Mouse (Mus musculus): Measurements from ENCODE around the gene Inpp5d. TPM values are rescaled to one million over a fixed set of nuclear protein-coding genes. Genes with fewer than 3 reads are reported as not detected.

The Inpp5d gene
- polyA plus RNA-seq, 1 experiment from 2014 or later, result 13.6 TPM

GRCm38 (mm10) chr1:87711938-87712613 lies 92.0 kb downstream of the Inpp5d start:
- H3K9me3 ChIP-seq (ENCODE audit: low read length), result no peaks in the 10 kb centered on the region
- no peaks in the 10 kb centered on the region for H3K36me3 ChIP-seq (ENCODE audit: insufficient read depth, low read length)
- H3K27ac ChIP-seq (ENCODE audit: low read length), result no peak overlapping the region
- DNase-seq (ENCODE audit: low spot score) (no peak), ATAC-seq (no peak)
- H3K4me2 ChIP-seq (replicated peaks; ENCODE audit: low read depth, low read length), result no peak overlapping the region
- no peak overlapping the region for H3K9ac ChIP-seq (replicated peaks; ENCODE audit: low read depth)
- WGBS, result 80% methylated on average over 10 of the region's 10 CpGs
- TF ChIP-seq EP300 (IDR thresholded peaks at IDR 0.05) (no peak), CTCF (IDR thresholded peaks at IDR 0.05) (no peak)
- H3K4me3 ChIP-seq (ENCODE audit: low read depth, low read length), result no peak overlapping the region
- no peaks in the 10 kb centered on the region for H3K4me1 ChIP-seq (ENCODE audit: insufficient read depth, low read depth, low read length)
- no peaks in the 10 kb centered on the region for H3K27me3 ChIP-seq (replicated peaks; ENCODE audit: insufficient read depth, low read length)

- H3K4me1 ChIP-seq (ENCODE audit: insufficient read depth, low read depth, low read length), result no peaks in the 10 kb centered on the region
- TF ChIP-seq CTCF (IDR thresholded peaks at IDR 0.05), result no peak
- no peak for TF ChIP-seq EP300 (IDR thresholded peaks at IDR 0.05)
- 72% methylated on average over 1 of the region's 1 CpGs for WGBS
- no peak overlapping the region for H3K9ac ChIP-seq (replicated peaks; ENCODE audit: low read depth)
- H3K4me3 ChIP-seq (ENCODE audit: low read depth, low read length), result no peak overlapping the region
- ATAC-seq (no peak), DNase-seq (ENCODE audit: low spot score) (no peak)
- no peaks in the 10 kb centered on the region for H3K36me3 ChIP-seq (ENCODE audit: insufficient read depth, low read length)
- no peaks in the 10 kb centered on the region for H3K27me3 ChIP-seq (replicated peaks; ENCODE audit: insufficient read depth, low read length)
- H3K27ac ChIP-seq (ENCODE audit: low read length), result no peak overlapping the region
- H3K9me3 ChIP-seq (ENCODE audit: low read length), result no peaks in the 10 kb centered on the region
- H3K4me2 ChIP-seq (replicated peaks; ENCODE audit: low read depth, low read length), result no peak overlapping the region
These were observed 92.5 kb downstream of the Inpp5d start for GRCm38 (mm10) chr1:87712614-87712971.

- TF ChIP-seq CTCF (IDR thresholded peaks at IDR 0.05) (peak; percentile 77), EP300 (IDR thresholded peaks at IDR 0.05) (no peak)
These were observed 101.3 kb downstream of the Inpp5d start for GRCm38 (mm10) chr1:87721382-87721781.

GRCm38 (mm10) chr1:87722081-87722480 lies 102.0 kb downstream of the Inpp5d start:
- Histone ChIP-seq H3K4me1 (ENCODE audit: insufficient read depth, low read depth, low read length) (no peaks in the 10 kb centered on the region), H3K9ac (replicated peaks; ENCODE audit: low read depth) (no peak overlapping the region), H3K27ac (ENCODE audit: low read length) (no peak overlapping the region), H3K9me3 (ENCODE audit: low read length) (no peaks in the 10 kb centered on the region), H3K27me3 (replicated peaks; ENCODE audit: insufficient read depth, low read length) (no peaks in the 10 kb centered on the region), H3K36me3 (ENCODE audit: insufficient read depth, low read length) (no peaks in the 10 kb centered on the region), H3K4me2 (replicated peaks; ENCODE audit: low read depth, low read length) (no peak overlapping the region), H3K4me3 (ENCODE audit: low read depth, low read length) (no peak overlapping the region)
- TF ChIP-seq CTCF (IDR thresholded peaks at IDR 0.05) (no peak), EP300 (IDR thresholded peaks at IDR 0.05) (no peak)
- 37% methylated on average over 2 of the region's 2 CpGs for WGBS
- no peak for DNase-seq (ENCODE audit: low spot score)
- no peak for ATAC-seq

More at GRCm38 (mm10) chr1:87721382-87721781, 101.3 kb downstream of the Inpp5d start:
- no peak overlapping the region for H3K9ac ChIP-seq (replicated peaks; ENCODE audit: low read depth)
- H3K27ac ChIP-seq (ENCODE audit: low read length), result no peak overlapping the region
- no peaks in the 10 kb centered on the region for H3K36me3 ChIP-seq (ENCODE audit: insufficient read depth, low read length)
- no peak overlapping the region for H3K4me2 ChIP-seq (replicated peaks; ENCODE audit: low read depth, low read length)
- no peaks in the 10 kb centered on the region for H3K9me3 ChIP-seq (ENCODE audit: low read length)
- no peaks in the 10 kb centered on the region for H3K27me3 ChIP-seq (replicated peaks; ENCODE audit: insufficient read depth, low read length)
- peak; percentile 62 for ATAC-seq
- no peak overlapping the region for H3K4me3 ChIP-seq (ENCODE audit: low read depth, low read length)
- DNase-seq (ENCODE audit: low spot score), result peak; percentile 65
- WGBS, result 29% methylated on average over 8 of the region's 8 CpGs
- no peaks in the 10 kb centered on the region for H3K4me1 ChIP-seq (ENCODE audit: insufficient read depth, low read depth, low read length)

GRCm38 (mm10) chr1:87723351-87723750 lies 103.2 kb downstream of the Inpp5d start:
- ATAC-seq (peak; percentile 57; the same call in 1 of the 2 replicates), DNase-seq (ENCODE audit: low spot score) (peak; percentile 27)
- TF ChIP-seq EP300 (IDR thresholded peaks at IDR 0.05) (no peak), CTCF (IDR thresholded peaks at IDR 0.05) (no peak)
- Histone ChIP-seq H3K9ac (replicated peaks; ENCODE audit: low read depth) (no peak overlapping the region), H3K27ac (ENCODE audit: low read length) (no peak overlapping the region), H3K27me3 (replicated peaks; ENCODE audit: insufficient read depth, low read length) (no peaks in the 10 kb centered on the region), H3K4me3 (ENCODE audit: low read depth, low read length) (no peak overlapping the region), H3K9me3 (ENCODE audit: low read length) (no peaks in the 10 kb centered on the region), H3K4me1 (ENCODE audit: insufficient read depth, low read depth, low read length) (no peaks in the 10 kb centered on the region), H3K36me3 (ENCODE audit: insufficient read depth, low read length) (no peaks in the 10 kb centered on the region), H3K4me2 (replicated peaks; ENCODE audit: low read depth, low read length) (no peak overlapping the region)
- 62% methylated on average over 4 of the region's 4 CpGs for WGBS

GRCm38 (mm10) chr1:87729070-87729469 lies 109.0 kb downstream of the Inpp5d start:
- no peak for DNase-seq (ENCODE audit: low spot score)
- H3K27me3 ChIP-seq (replicated peaks; ENCODE audit: insufficient read depth, low read length), result no peaks in the 10 kb centered on the region

More at GRCm38 (mm10) chr1:87729070-87729469, 109.0 kb downstream of the Inpp5d start:
- no peak for TF ChIP-seq CTCF (IDR thresholded peaks at IDR 0.05)
- no peak for TF ChIP-seq EP300 (IDR thresholded peaks at IDR 0.05)
- Histone ChIP-seq H3K9me3 (ENCODE audit: low read length) (no peaks in the 10 kb centered on the region), H3K27ac (ENCODE audit: low read length) (no peak overlapping the region), H3K4me1 (ENCODE audit: insufficient read depth, low read depth, low read length) (no peaks in the 10 kb centered on the region), H3K36me3 (ENCODE audit: insufficient read depth, low read length) (no peaks in the 10 kb centered on the region), H3K4me2 (replicated peaks; ENCODE audit: low read depth, low read length) (no peak overlapping the region), H3K4me3 (ENCODE audit: low read depth, low read length) (no peak overlapping the region), H3K9ac (replicated peaks; ENCODE audit: low read depth) (no peak overlapping the region)
- no peak for ATAC-seq
- 75% methylated on average over 2 of the region's 2 CpGs for WGBS
